In genomic region chr5:140743706-140744131, GRCm38 (mm10) we compare ENCODE assay signal across 11 mouse cellular contexts. TPM values are rescaled to one million over a fixed set of nuclear protein-coding genes. Genes with fewer than 3 reads are reported as not detected.
DNase-seq lines count a peak whose midpoint lies in the region; ATAC-seq and TF ChIP-seq lines count a peak whose summit lies in the region.
"Had no signal": no experiment of that assay in that cellular context is flagged by ENCODE, and none has a peak within 500 bp of the region (broad histone marks: within the 10 kb centered on the region; RNA-seq: fewer than 3 reads in every experiment).

No protein-coding gene starts in this region.

- no peak overlapping the region for H3K9ac ChIP-seq in kidney, postnatal 0 days (ENCODE audit: low read depth, low read length)
- no peak overlapping the region for H3K9ac ChIP-seq in kidney, embryonic 15.5 days
- H3K9ac ChIP-seq in CH12.LX (ENCODE audit: insufficient read depth, low read depth), result no peak overlapping the region
- no peak overlapping the region for H3K9ac ChIP-seq in hindbrain, embryonic 13.5 days
- H3K9ac ChIP-seq: liver, embryonic 15.5 days; neural tube, embryonic 13.5 days had no signal

- no peaks in the 10 kb centered on the region for H3K79me2 ChIP-seq in CH12.LX (replicated peaks; ENCODE audit: control insufficient read depth, extremely low read depth, insufficient read depth, poor library complexity, severe bottlenecking)

- H3K4me1 ChIP-seq in kidney, postnatal 0 days (replicated peaks; ENCODE audit: insufficient read depth, low read length), result 0 out of 2 replicates have a peak, but pooled peaks cover 4% of the 10 kb centered on the region
- H3K4me1 ChIP-seq in kidney, embryonic 15.5 days, result peaks cover 17% of the 10 kb centered on the region; the same call in 1 of the 2 replicates
- H3K4me1 ChIP-seq in CH12.LX (ENCODE audit: control insufficient read depth in 1 of 2, insufficient read depth in 2 of 2), result peaks cover 14 to 55% of the 10 kb centered on the region in 2 experiments
- H3K4me1 ChIP-seq in hindbrain, embryonic 13.5 days (replicated peaks), result peaks cover 12% of the 10 kb centered on the region

- TF ChIP-seq EP300 in CH12.LX (IDR thresholded peaks at IDR 0.05; ENCODE audit: low read length), result no peak

- dilution Hi-C loops in CH12.LX (cut with MboI; ENCODE audit: extremely low pct_ligation_motif_present, extremely low pct_unique_long_range_greater_than_20kb, low sequenced_read_pairs), result no loop called here

- H3K4me2 ChIP-seq in kidney, postnatal 0 days (ENCODE audit: low read length), result no peak overlapping the region
- no peak overlapping the region for H3K4me2 ChIP-seq in kidney, embryonic 15.5 days
- H3K4me2 ChIP-seq in CH12.LX (ENCODE audit: insufficient read depth, low read depth, poor library complexity, severe bottlenecking), result no peak overlapping the region
- no peak overlapping the region for H3K4me2 ChIP-seq in hindbrain, embryonic 13.5 days
- H3K4me2 ChIP-seq: liver, embryonic 15.5 days; neural tube, embryonic 13.5 days had no signal

- no peaks in the 10 kb centered on the region for H3K27me3 ChIP-seq in kidney, postnatal 0 days (ENCODE audit: insufficient read depth, low read length)
- 0 out of 2 replicates have a peak, but pooled peaks cover 2% of the 10 kb centered on the region for H3K27me3 ChIP-seq in kidney, embryonic 15.5 days
- no peaks in the 10 kb centered on the region for H3K27me3 ChIP-seq in CH12.LX (replicated peaks)
- H3K27me3 ChIP-seq in hindbrain, embryonic 13.5 days, result no peaks in the 10 kb centered on the region
- H3K27me3 ChIP-seq: neural tube, embryonic 13.5 days had no signal

- no peaks in the 10 kb centered on the region for H3K9me3 ChIP-seq in kidney, postnatal 0 days (replicated peaks; ENCODE audit: low read length)
- H3K9me3 ChIP-seq in kidney, embryonic 15.5 days (replicated peaks), result no peaks in the 10 kb centered on the region
- H3K9me3 ChIP-seq in CH12.LX (replicated peaks; ENCODE audit: low read length), result no peaks in the 10 kb centered on the region
- no peaks in the 10 kb centered on the region for H3K9me3 ChIP-seq in hindbrain, embryonic 13.5 days
- H3K9me3 ChIP-seq: liver, embryonic 15.5 days; neural tube, embryonic 13.5 days had no signal

- in situ Hi-C loops in CH12.LX (cut with MboI; ENCODE audit: low pct_ligation_motif_present, low pct_unique_long_range_greater_than_20kb, low sequenced_read_pairs), result loop anchor here (5.0 to 10.0 kb wide), 3 partner anchors 36 to 199 kb away; partner anchors contain the start of gene Brat1

- TF ChIP-seq POLR2A in CH12.LX (IDR thresholded peaks at IDR 0.05; ENCODE audit: low read depth, low read length), result no peak

- H3K36me3 ChIP-seq in kidney, postnatal 0 days (ENCODE audit: insufficient read depth, low read length), result no peaks in the 10 kb centered on the region
- no peaks in the 10 kb centered on the region for H3K36me3 ChIP-seq in kidney, embryonic 15.5 days
- H3K36me3 ChIP-seq in CH12.LX (replicated peaks in 1 of 2; ENCODE audit: control insufficient read depth in 1 of 2, insufficient read depth in 1 of 2, low read length in 1 of 2), result peaks cover 8 to 43% of the 10 kb centered on the region in 2 experiments
- H3K36me3 ChIP-seq in hindbrain, embryonic 13.5 days, result no peaks in the 10 kb centered on the region
- H3K36me3 ChIP-seq: liver, embryonic 15.5 days; neural tube, embryonic 13.5 days had no signal

- ATAC-seq in kidney, postnatal 0 days (replicated peaks; ENCODE audit: low FRiP score, low read depth), result no peak
- no peak for ATAC-seq in kidney, embryonic 15.5 days (replicated peaks; ENCODE audit: low FRiP score)
- ATAC-seq in hindbrain, embryonic 13.5 days (ENCODE audit: low FRiP score), result 0 out of 2 replicates have a peak, but pooled peaks have one; percentile 10
- ATAC-seq: intestine, embryonic 16.5 days had no signal

- WGBS in kidney, postnatal 0 days, result 33% methylated on average over 12 of the region's 12 CpGs
- WGBS in kidney, embryonic 15.5 days, result 29% methylated on average over 12 of the region's 12 CpGs
- 33% methylated on average over 12 of the region's 12 CpGs for WGBS in hindbrain, embryonic 13.5 days

- peak; percentile 42; the same call in 1 of the 2 replicates for TF ChIP-seq CTCF in kidney, postnatal 0 days (IDR thresholded peaks at IDR 0.05; ENCODE audit: low read depth)
- peak in 1 of 2 experiments; percentile 42; a peak in 2 of 4 replicates for TF ChIP-seq CTCF in CH12.LX (conservative IDR thresholded peaks at IDR 0.05 in 1 of 2, IDR thresholded peaks at IDR 0.05 in 1 of 2; ENCODE audit: low read depth in 2 of 2, low read length in 2 of 2)

- H3K4me3 ChIP-seq in kidney, postnatal 0 days (replicated peaks; ENCODE audit: low read depth, low read length), result no peak overlapping the region
- H3K4me3 ChIP-seq in kidney, embryonic 15.5 days (replicated peaks), result no peak overlapping the region
- H3K4me3 ChIP-seq in CH12.LX (replicated peaks in 1 of 3; ENCODE audit: low read depth in 2 of 3, low read length in 2 of 3, poor library complexity in 1 of 3), result no peak overlapping the region
- no peak overlapping the region for H3K4me3 ChIP-seq in hindbrain, embryonic 13.5 days
- H3K4me3 ChIP-seq: liver, embryonic 15.5 days; neural tube, embryonic 13.5 days had no signal

- no peak for DNase-seq in kidney, postnatal 0 days (ENCODE audit: low spot score)
- DNase-seq in CH12.LX (ENCODE audit: extremely low read depth) (no peak), ZHBTc4 (ENCODE audit: low read depth, low spot score) (peak; percentile 76)
- no peak for DNase-seq in ovary, postnatal 14 days (ENCODE audit: low spot score)
- no peak for DNase-seq in layer of hippocampus, postnatal 25 days (ENCODE audit: extremely low spot score in 1 of 2, low spot score in 1 of 2)
- no peak for DNase-seq in lung, postnatal 36 days

- no peak overlapping the region for H3K27ac ChIP-seq in kidney, postnatal 0 days
- no peak overlapping the region for H3K27ac ChIP-seq in kidney, embryonic 15.5 days
- H3K27ac ChIP-seq in CH12.LX (ENCODE audit: insufficient read depth, low read depth), result no peak overlapping the region
- H3K27ac ChIP-seq in hindbrain, embryonic 13.5 days, result no peak overlapping the region
- H3K27ac ChIP-seq: liver, embryonic 15.5 days; neural tube, embryonic 13.5 days had no signal

- no peak for TF ChIP-seq RAD21 in CH12.LX (IDR thresholded peaks at IDR 0.05; ENCODE audit: low read depth, low read length)

TF ChIP-seq in CH12.LX, 34 proteins besides CTCF, POLR2A, EP300 and RAD21:
- TF ChIP-seq SMC3 (IDR thresholded peaks at IDR 0.05; ENCODE audit: low read depth, low read length) (peak; percentile 24), BHLHE40 (IDR thresholded peaks at IDR 0.05; ENCODE audit: low read depth, low read length) (no peak)
TF ChIP-seq in CH12.LX: peak in this region for 1.

RNA-seq across cellular contexts. Expression of gene Amz1, which starts 19.8 kb away (rescaled TPM):
- 1.8 and 2.0 TPM in 2 replicates for polyA plus RNA-seq in kidney, postnatal 0 days (2015; fragmentation: Nextera tagmentation; extraction: Ambion mirVana)
- polyA plus RNA-seq in kidney, embryonic 15.5 days (2015; fragmentation: Nextera tagmentation; extraction: Ambion mirVana), result 2.1 TPM in 2 replicates
- total RNA-seq in CH12.LX (2012; rRNA removed) (7.0 and 8.3 TPM in 2 replicates), CH12.LX (2014; rRNA removed) (7.3 and 7.5 TPM in 2 replicates)
- 11.2 and 12.4 TPM in 2 replicates for polyA plus RNA-seq in CH12.LX (2012; ENCODE audit: insufficient read length, low read depth)
- 2.2 and 2.7 TPM in 2 replicates for polyA plus RNA-seq in hindbrain, embryonic 13.5 days (2015; fragmentation: Nextera tagmentation; extraction: Ambion mirVana)
- total RNA-seq in layer of hippocampus, postnatal 25 days (2021), result 10 to 100 TPM; 16.0 to 16.5 TPM

RNA-seq across cellular contexts. Expression of gene Brat1, which starts 38.9 kb away (rescaled TPM):
- polyA plus RNA-seq in kidney, postnatal 0 days (2015; fragmentation: Nextera tagmentation; extraction: Ambion mirVana), result 16.7 and 18.3 TPM in 2 replicates
- polyA plus RNA-seq in kidney, embryonic 15.5 days (2015; fragmentation: Nextera tagmentation; extraction: Ambion mirVana), result 21.5 and 25.0 TPM in 2 replicates
- total RNA-seq in CH12.LX (2012; rRNA removed), result 14.5 and 15.0 TPM in 2 replicates
- 9.0 and 9.8 TPM in 2 replicates for total RNA-seq in CH12.LX (2014; rRNA removed)
- 10.0 and 10.9 TPM in 2 replicates for polyA plus RNA-seq in CH12.LX (2012; ENCODE audit: insufficient read length, low read depth)
- 22.9 and 23.7 TPM in 2 replicates for polyA plus RNA-seq in hindbrain, embryonic 13.5 days (2015; fragmentation: Nextera tagmentation; extraction: Ambion mirVana)
- total RNA-seq in layer of hippocampus, postnatal 25 days (2021), result 10 to 100 TPM; 20.5 to 24.4 TPM

RNA-seq across cellular contexts. Expression of gene Iqce, which starts 41.5 kb away (rescaled TPM):
- 18.7 and 19.7 TPM in 2 replicates for polyA plus RNA-seq in kidney, postnatal 0 days (2015; fragmentation: Nextera tagmentation; extraction: Ambion mirVana)
- polyA plus RNA-seq in kidney, embryonic 15.5 days (2015; fragmentation: Nextera tagmentation; extraction: Ambion mirVana), result 25.7 and 29.3 TPM in 2 replicates
- total RNA-seq in CH12.LX (2012; rRNA removed), result 5.3 and 6.3 TPM in 2 replicates
- 2.2 and 2.9 TPM in 2 replicates for total RNA-seq in CH12.LX (2014; rRNA removed)
- polyA plus RNA-seq in CH12.LX (2012; ENCODE audit: insufficient read length, low read depth), result 8.5 and 11.2 TPM in 2 replicates
- 26.0 and 26.3 TPM in 2 replicates for polyA plus RNA-seq in hindbrain, embryonic 13.5 days (2015; fragmentation: Nextera tagmentation; extraction: Ambion mirVana)
- total RNA-seq in layer of hippocampus, postnatal 25 days (2021), result 10 to 100 TPM; 38.5 to 60.6 TPM
